Mouse (Mus musculus) CH12.LX (cell line): ENCODE measurements at regions not wholly inside any gene's neighbourhood (a gene's known extent, or its start where the extent isn't known, plus 50 kb on each side); places are given as distances from the start of the nearest gene placed in this dataset.

Experiments used
- DNase-seq: peaks from one replicate; pipeline ENCODE4 v3.0.0-alpha.2; 2013; ENCODE audit errors: extremely low read depth
- H3K27ac ChIP-seq: 2 replicates; pipeline ENCODE4 v1.5.1; 2012; ENCODE audit warnings: low read depth, mild to moderate bottlenecking, control low read depth, moderate library complexity; ENCODE audit not compliant: insufficient read depth
- H3K27me3 ChIP-seq: replicated peaks from 2 replicates; pipeline ENCODE3; 2012; ENCODE audit warnings: inconsistent platforms
- H3K36me3 ChIP-seq, 2 experiments: replicated peaks in 1 of 2; 2 replicates each; pipeline versions ENCODE3 to v1.6.1; 2012; ENCODE audit warnings: inconsistent platforms in 1 of 2, low read length in 1 of 2, mild to moderate bottlenecking in 1 of 2, mixed read lengths in 1 of 2, moderate library complexity in 1 of 2; ENCODE audit not compliant: control insufficient read depth in 1 of 2, insufficient read depth in 1 of 2
- H3K4me1 ChIP-seq, 2 experiments: 2 replicates each; pipeline ENCODE4 v1.6.1; 2012; ENCODE audit warnings: inconsistent platforms in 1 of 2, moderate library complexity in 1 of 2; ENCODE audit not compliant: insufficient read depth in 2 of 2, control insufficient read depth in 1 of 2
- H3K4me2 ChIP-seq: 2 replicates; pipeline ENCODE4 v1.6.1; 2012; ENCODE audit warnings: low read depth, mild to moderate bottlenecking, control low read depth; ENCODE audit not compliant: poor library complexity, insufficient read depth, severe bottlenecking
- H3K4me3 ChIP-seq, 3 experiments: fragments of 150-350 bp in 1 of 3; sonication (generic) in 1 of 3; replicated peaks in 1 of 3; 2 replicates each; pipeline versions ENCODE3 to v1.5.1; 2011 to 2012; ENCODE audit warnings: low read depth in 2 of 3, low read length in 2 of 3, mild to moderate bottlenecking in 2 of 3, moderate library complexity in 2 of 3, control low read depth in 1 of 3, improper control_type of control experiment in 1 of 3, inconsistent platforms in 1 of 3, mixed read lengths in 1 of 3; ENCODE audit not compliant: poor library complexity in 1 of 3
- H3K79me2 ChIP-seq: replicated peaks from 2 replicates; pipeline ENCODE4 v1.6.1; 2012; ENCODE audit warnings: mild to moderate bottlenecking, moderate library complexity; ENCODE audit not compliant: control insufficient read depth, poor library complexity, insufficient read depth, severe bottlenecking; ENCODE audit errors: extremely low read depth
- H3K9ac ChIP-seq: 2 replicates; pipeline ENCODE4 v1.6.1; 2012; ENCODE audit warnings: low read depth, mild to moderate bottlenecking, control low read depth, moderate library complexity; ENCODE audit not compliant: insufficient read depth
- H3K9me3 ChIP-seq: replicated peaks from 2 replicates; pipeline ENCODE3; 2012; ENCODE audit warnings: low read length, inconsistent platforms, mixed read lengths
- E2F4 ChIP-seq: IDR thresholded peaks from 2 replicates; pipeline ENCODE4 v1.6.1; 2011; ENCODE audit warnings: low read depth, low read length, improper control_type of control experiment; ENCODE audit not compliant: insufficient replicate concordance
- IRF4 ChIP-seq: IDR thresholded peaks from 2 replicates; pipeline ENCODE4 v1.6.1; 2014; ENCODE audit warnings: low read depth, mild to moderate bottlenecking, inconsistent platforms, low read length, improper control_type of control experiment
- JUN ChIP-seq: IDR thresholded peaks from 2 replicates; pipeline ENCODE4 v1.6.1; 2011; ENCODE audit warnings: low read depth, mild to moderate bottlenecking, low read length, improper control_type of control experiment, moderate library complexity; ENCODE audit not compliant: insufficient read depth
- JUND ChIP-seq: conservative IDR thresholded peaks from 2 replicates; pipeline ENCODE4 v1.6.1; 2011; ENCODE audit warnings: low read depth, low read length, improper control_type of control experiment
- MAFK ChIP-seq: IDR thresholded peaks from 2 replicates; pipeline ENCODE4 v1.6.1; 2011; ENCODE audit warnings: low read length, improper control_type of control experiment; ENCODE audit not compliant: insufficient replicate concordance
- MAX ChIP-seq: IDR thresholded peaks from 2 replicates; pipeline ENCODE4 v1.6.1; 2011; ENCODE audit warnings: low read length, improper control_type of control experiment
- MEF2A ChIP-seq: IDR thresholded peaks from 2 replicates; pipeline ENCODE4 v1.6.1; 2014; ENCODE audit warnings: low read depth, mild to moderate bottlenecking, inconsistent platforms, low read length, improper control_type of control experiment, borderline replicate concordance
- MXI1 ChIP-seq: IDR thresholded peaks from 2 replicates; pipeline ENCODE4 v1.6.1; 2011; ENCODE audit warnings: mild to moderate bottlenecking, low read depth, low read length, improper control_type of control experiment
- MYC ChIP-seq: IDR thresholded peaks from 2 replicates; pipeline ENCODE4 v1.6.1; 2011; ENCODE audit warnings: low read depth, mild to moderate bottlenecking, improper control_type of control experiment, low read length
- NRF1 ChIP-seq: IDR thresholded peaks from 2 replicates; pipeline ENCODE4 v1.6.1; 2014; ENCODE audit warnings: low read depth, mild to moderate bottlenecking, inconsistent platforms, low read length, improper control_type of control experiment, moderate library complexity
- PAX5 ChIP-seq: IDR thresholded peaks from 2 replicates; pipeline ENCODE4 v1.6.1; 2012; ENCODE audit warnings: low read length, inconsistent platforms, mixed read lengths
- POLR2A ChIP-seq: IDR thresholded peaks from 2 replicates; pipeline ENCODE4 v1.6.1; 2011; ENCODE audit warnings: low read depth, mild to moderate bottlenecking, improper control_type of control experiment, low read length
- RAD21 ChIP-seq: IDR thresholded peaks from 2 replicates; pipeline ENCODE4 v1.6.1; 2011; ENCODE audit warnings: low read depth, mild to moderate bottlenecking, low read length, improper control_type of control experiment, moderate library complexity
- ZKSCAN1 ChIP-seq: IDR thresholded peaks from 2 replicates; pipeline ENCODE4 v1.6.1; 2012; ENCODE audit warnings: low read depth, inconsistent platforms, low read length, improper control_type of control experiment, borderline replicate concordance
- dilution Hi-C: fragments of 300-500 bp; cut with MboI; formaldehyde crosslinking; loops from 2 replicates; pipeline ENCODE4 v1.14.3; 2020; ENCODE audit warnings: low sequenced_read_pairs; ENCODE audit not compliant: extremely low pct_unique_long_range_greater_than_20kb, extremely low pct_ligation_motif_present
- in situ Hi-C: fragments of 300-500 bp; cut with MboI; formaldehyde crosslinking; loops from 3 replicates; pipeline ENCODE4 v1.14.3; 2019; ENCODE audit warnings: low sequenced_read_pairs, low pct_ligation_motif_present, low pct_unique_long_range_greater_than_20kb, mixed read lengths

DNA sequence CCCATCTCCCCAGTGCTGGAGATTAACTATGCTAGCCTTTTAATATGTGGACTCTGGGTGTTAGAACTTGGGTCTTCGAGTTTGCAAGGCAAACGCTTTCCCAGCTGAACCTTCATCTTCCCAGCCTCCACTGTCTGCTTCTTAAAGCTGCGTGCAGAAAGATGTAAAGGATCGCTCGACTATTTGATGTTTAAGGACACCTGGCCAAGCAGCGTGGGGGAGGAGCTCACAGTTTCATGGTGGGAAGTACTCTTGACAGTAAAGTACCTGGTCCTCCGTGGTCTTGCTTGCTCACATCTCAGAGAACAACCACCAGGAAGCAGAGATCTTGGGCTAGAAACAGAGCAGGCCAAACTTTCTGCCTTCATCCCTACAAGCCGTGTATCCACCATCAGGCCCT is 113.1 kb downstream of the Gadd45g start:
- H3K79me2 ChIP-seq = no peaks in the 10 kb centered on the region
- H3K27ac ChIP-seq = no peak overlapping the region
- H3K9ac ChIP-seq = no peak overlapping the region
- dilution Hi-C loops = no loop called here
- no peak overlapping the region for H3K4me3 ChIP-seq
- TF ChIP-seq IRF4 (no peak), NRF1 (no peak), JUND (no peak), MEF2A (no peak), E2F4 (no peak), POLR2A (no peak), JUN (no peak), PAX5 (no peak), MAFK (no peak)
- H3K27me3 ChIP-seq = no peaks in the 10 kb centered on the region
- no peak overlapping the region for H3K4me2 ChIP-seq
- no peak for DNase-seq
- no peaks in the 10 kb centered on the region for H3K36me3 ChIP-seq
- H3K9me3 ChIP-seq = no peaks in the 10 kb centered on the region
- in situ Hi-C loops = no loop called here
- peaks cover 0 to 17% of the 10 kb centered on the region in 2 experiments; a peak in 3 of 4 replicates for H3K4me1 ChIP-seq

DNA sequence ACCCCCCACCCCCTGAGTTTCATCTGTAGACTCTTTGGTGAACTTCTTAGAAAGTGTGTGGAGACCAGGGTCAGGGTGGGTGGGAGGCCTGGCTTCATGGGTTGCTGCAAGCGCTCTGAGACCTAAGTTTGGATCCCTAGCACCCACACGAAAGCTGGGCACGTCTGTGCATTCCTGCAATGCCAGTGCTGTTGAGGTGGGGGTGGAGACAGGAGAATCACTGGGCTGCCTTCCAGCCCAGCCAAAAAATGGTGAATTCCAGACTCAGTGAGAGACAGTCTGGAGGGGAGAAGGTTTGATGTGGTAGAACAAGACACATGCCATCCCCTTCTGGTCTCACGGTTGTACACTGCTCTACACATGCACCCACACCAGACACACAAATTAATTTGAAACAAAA is 113.8 kb downstream of the Gadd45g start:
- dilution Hi-C loops (no loop called here), in situ Hi-C loops (loop anchor here (10.0 kb wide), 1 partner anchor 115 kb away; the partner anchor contains the start of gene Gadd45g)
- Histone ChIP-seq H3K9me3 (no peaks in the 10 kb centered on the region), H3K4me1 (peaks cover 0 to 18% of the 10 kb centered on the region in 2 experiments; a peak in 3 of 4 replicates), H3K36me3 (no peaks in the 10 kb centered on the region), H3K27me3 (no peaks in the 10 kb centered on the region), H3K79me2 (no peaks in the 10 kb centered on the region), H3K27ac (no peak overlapping the region), H3K4me2 (no peak overlapping the region), H3K4me3 (no peak overlapping the region), H3K9ac (no peak overlapping the region)
- DNase-seq = no peak
- TF ChIP-seq MYC (no peak), ZKSCAN1 (no peak), PAX5 (no peak), RAD21 (no peak), MXI1 (no peak)
- TF ChIP-seq, all 38 proteins: peak for 0

DNA sequence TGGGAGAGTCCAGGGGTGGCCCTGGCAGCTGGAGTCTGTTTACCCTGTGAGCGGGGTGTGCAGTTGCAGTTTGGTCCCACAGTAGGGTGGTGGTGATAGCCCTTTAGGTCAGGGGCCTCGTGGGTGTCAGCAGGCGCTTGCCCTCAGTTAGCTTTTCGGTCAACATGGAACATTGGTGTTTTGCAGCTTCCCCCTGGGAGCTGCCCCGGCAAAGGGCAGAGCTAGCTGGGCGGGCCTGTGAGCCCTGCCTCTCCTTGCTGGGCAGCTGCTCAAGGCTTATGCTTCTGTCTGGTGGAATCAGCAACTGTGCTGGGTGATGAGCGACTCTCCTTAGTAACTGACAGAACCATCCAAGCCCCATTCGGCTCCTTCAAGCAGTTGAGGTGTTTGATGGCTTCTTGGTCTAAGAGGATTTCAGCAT is 115.7 kb downstream of the Gadd45g start:
- DNase-seq = no peak
- H3K27ac ChIP-seq = no peak overlapping the region
- dilution Hi-C loops = no loop called here
- no peak overlapping the region for H3K9ac ChIP-seq
- H3K79me2 ChIP-seq = no peaks in the 10 kb centered on the region
- no peaks in the 10 kb centered on the region for H3K36me3 ChIP-seq
- H3K9me3 ChIP-seq = no peaks in the 10 kb centered on the region
- no peak for TF ChIP-seq MAX
- in situ Hi-C loops = loop anchor here (10.0 kb wide), 1 partner anchor 117 kb away; the partner anchor contains the start of gene Gadd45g
- H3K27me3 ChIP-seq = no peaks in the 10 kb centered on the region
- H3K4me3 ChIP-seq = no peak overlapping the region
- peaks cover 0 to 18% of the 10 kb centered on the region in 2 experiments; a peak in 3 of 4 replicates for H3K4me1 ChIP-seq
- no peak overlapping the region for H3K4me2 ChIP-seq
